Mouse (Mus musculus): ENCODE measurements around the gene Pnpla8. TPM values are rescaled to one million over a fixed set of nuclear protein-coding genes. Genes with fewer than 3 reads are reported as not detected.
"Not testable (repeated sequence)": the region's sequence is repeated elsewhere in the genome, so short reads cannot be mapped to it uniquely, and the experiment has no call there.

Gene Pnpla8
- total RNA-seq, 2 experiments from 2014 or later, result 105 to 118 TPM

GRCm38 (mm10) chr12:44268728-44269302 lies 47.6 kb downstream of the Pnpla8 start:
- intact Hi-C loops (cut with DNase I), result loop anchor here (2.0 kb wide), 1 partner anchor 60 kb away; no protein-coding TSS in a partner anchor
- DNase-seq, result peak; percentile 100

- peak; percentile 86 to 87 for DNase-seq
- intact Hi-C loops (cut with DNase I), result loop anchor here (2.0 kb wide), 1 partner anchor 61 kb away; no protein-coding TSS in a partner anchor
These were observed 48.2 kb downstream of the Pnpla8 start for GRCm38 (mm10) chr12:44269311-44269831.

- intact Hi-C loops (cut with DNase I), result no loop called here
- no peak for DNase-seq
These were observed 53.1 kb downstream of the Pnpla8 start for GRCm38 (mm10) chr12:44274125-44274835.

- intact Hi-C loops (cut with DNase I); DNase-seq: not testable (repeated sequence)
These were observed 59.0 kb downstream of the Pnpla8 start for GRCm38 (mm10) chr12:44280147-44280546.

DNA sequence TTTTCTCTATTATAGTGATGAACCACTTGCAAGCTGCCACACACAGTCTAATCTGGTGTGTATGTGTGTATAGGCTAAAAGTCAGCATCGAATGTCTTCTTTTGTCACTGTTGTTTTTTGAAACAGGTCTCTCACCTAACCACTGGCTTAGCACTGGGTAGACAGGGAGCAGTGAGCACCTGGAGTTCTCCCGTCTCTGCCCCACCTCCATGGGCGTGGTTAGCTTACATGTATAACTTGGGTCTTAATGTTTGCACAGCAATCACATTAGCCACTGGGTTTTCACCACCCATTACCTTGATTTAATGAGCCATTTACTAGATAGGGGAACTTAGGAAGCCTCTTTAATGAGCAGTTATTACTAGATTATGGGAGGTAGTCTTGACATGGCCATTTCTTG lies 60.4 kb downstream of the Pnpla8 start:
- DNase-seq, result no peak
- intact Hi-C loops (cut with DNase I), result no loop called here

GRCm38 (mm10) chr12:44283378-44283777 lies 62.2 kb downstream of the Pnpla8 start:
- peak; percentile 9 to 16 for DNase-seq
- intact Hi-C loops (cut with DNase I), result no loop called here

- intact Hi-C loops (cut with DNase I), result no loop called here
- DNase-seq, result no peak
These were observed 65.8 kb downstream of the Pnpla8 start for GRCm38 (mm10) chr12:44286992-44287391.

DNA sequence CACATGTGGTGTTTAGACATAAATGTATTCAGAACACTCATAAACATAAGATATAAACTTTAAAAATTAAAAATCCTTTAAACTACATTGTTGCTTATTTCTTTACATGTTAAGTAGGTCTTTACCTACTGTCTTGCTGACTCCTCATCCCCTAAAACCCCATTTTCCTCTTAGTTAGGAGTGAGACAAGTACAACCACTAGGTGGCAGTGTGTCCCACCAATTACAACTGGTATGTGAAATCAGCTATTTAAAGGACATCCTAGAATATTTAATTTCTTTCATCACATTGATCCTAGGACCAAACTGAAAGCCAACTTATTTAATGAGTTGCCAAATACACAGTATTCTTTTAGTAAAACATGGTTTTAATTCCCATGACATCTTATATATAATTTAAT lies 71.1 kb downstream of the Pnpla8 start:
- intact Hi-C loops (cut with DNase I), result loop anchor here (2.0 kb wide), 1 partner anchor 257 kb away; no protein-coding TSS in a partner anchor
- DNase-seq, result peak; percentile 50 to 78

DNA sequence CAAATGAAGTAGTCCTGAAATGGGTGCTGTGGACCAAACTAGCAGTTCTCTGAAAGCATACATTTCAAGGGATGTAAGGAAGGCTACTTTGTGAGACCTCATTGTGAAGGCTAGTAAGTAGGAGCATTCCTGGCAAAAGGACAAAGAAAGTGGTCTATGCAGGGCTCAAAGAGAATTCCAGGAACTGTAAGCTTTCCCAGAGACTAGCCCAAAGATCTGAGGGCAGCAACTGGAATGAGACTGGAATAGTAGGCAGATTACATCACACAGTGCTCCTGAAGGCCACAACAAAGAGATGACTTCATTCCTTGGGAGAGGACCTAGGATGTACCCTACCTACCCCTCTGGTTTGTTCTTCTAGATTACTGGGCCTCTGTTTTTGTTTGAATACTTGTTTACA lies 79.6 kb downstream of the Pnpla8 start:
- DNase-seq, result no peak

DNA sequence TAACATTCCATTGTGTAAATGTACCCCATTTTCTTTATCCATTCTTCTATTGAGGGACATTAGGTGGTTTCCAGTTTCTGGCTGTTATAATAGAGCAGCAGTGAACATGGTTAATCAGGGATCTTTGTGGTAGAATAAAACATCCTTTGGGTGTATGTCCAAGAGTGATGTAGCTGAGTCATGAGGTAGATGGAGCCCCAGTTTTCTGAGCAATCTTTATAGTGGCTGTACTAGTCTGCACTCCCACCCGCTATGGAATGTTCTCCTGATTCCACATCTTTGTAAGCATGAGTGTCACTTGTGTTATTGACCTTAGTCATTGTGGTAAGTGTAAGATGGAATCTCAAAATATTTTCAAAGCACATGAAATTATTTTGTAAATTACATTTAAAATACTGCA lies 82.8 kb downstream of the Pnpla8 start:
- no peak for DNase-seq

More for the DNA sequence above, 79.6 kb downstream of the Pnpla8 start:
- intact Hi-C loops (cut with DNase I), result no loop called here

GRCm38 (mm10) chr12:44304869-44305268 lies 83.7 kb downstream of the Pnpla8 start:
- DNase-seq, result no peak
- intact Hi-C loops (cut with DNase I), result no loop called here

More for the DNA sequence above, 82.8 kb downstream of the Pnpla8 start:
- intact Hi-C loops (cut with DNase I), result no loop called here

- no peak for DNase-seq
- intact Hi-C loops (cut with DNase I), result no loop called here
These were observed 87.1 kb downstream of the Pnpla8 start for GRCm38 (mm10) chr12:44308221-44308620.

DNA sequence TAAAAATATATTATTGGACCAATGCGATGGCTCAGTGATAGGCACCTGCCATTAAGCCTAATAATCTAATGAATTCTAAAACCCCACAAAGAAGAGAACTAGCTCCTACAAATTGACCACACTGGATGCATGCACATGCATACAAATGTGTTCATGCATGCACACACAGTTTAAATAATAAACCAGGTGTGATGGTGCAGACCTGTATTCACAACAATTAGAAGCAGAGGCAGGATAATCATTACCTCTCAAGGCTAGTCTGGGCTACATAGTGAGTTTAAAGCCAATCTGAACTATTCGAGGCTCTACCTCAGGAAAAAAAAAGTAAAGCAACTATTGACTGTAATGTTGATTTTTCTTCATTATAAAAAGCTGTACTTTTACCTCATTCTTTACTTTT lies 94.0 kb downstream of the Pnpla8 start:
- intact Hi-C loops (cut with DNase I), result no loop called here
- no peak for DNase-seq

DNA sequence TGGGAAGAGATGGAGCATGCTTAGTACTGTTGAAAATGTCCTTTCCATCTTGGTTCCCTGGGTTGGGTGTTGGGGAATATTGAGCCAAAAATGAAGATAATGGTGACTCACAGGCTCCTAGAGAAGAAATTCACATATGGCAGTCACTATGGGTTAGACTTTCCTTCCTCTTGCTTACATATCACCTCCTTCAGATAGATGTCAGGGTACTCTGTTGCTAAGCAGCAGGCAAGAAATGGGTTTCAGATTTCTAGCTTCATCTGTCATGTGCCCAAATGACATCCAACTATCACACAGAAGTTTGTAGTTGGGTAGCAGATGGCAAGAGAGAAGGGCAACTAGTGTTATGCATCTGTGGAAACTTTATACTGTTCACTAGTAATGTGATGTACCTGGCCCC lies 103.9 kb downstream of the Pnpla8 start:
- no peak for DNase-seq
- intact Hi-C loops (cut with DNase I), result no loop called here

- no peak for DNase-seq
- intact Hi-C loops (cut with DNase I), result no loop called here
These were observed 106.3 kb downstream of the Pnpla8 start for GRCm38 (mm10) chr12:44327452-44327851.

DNA sequence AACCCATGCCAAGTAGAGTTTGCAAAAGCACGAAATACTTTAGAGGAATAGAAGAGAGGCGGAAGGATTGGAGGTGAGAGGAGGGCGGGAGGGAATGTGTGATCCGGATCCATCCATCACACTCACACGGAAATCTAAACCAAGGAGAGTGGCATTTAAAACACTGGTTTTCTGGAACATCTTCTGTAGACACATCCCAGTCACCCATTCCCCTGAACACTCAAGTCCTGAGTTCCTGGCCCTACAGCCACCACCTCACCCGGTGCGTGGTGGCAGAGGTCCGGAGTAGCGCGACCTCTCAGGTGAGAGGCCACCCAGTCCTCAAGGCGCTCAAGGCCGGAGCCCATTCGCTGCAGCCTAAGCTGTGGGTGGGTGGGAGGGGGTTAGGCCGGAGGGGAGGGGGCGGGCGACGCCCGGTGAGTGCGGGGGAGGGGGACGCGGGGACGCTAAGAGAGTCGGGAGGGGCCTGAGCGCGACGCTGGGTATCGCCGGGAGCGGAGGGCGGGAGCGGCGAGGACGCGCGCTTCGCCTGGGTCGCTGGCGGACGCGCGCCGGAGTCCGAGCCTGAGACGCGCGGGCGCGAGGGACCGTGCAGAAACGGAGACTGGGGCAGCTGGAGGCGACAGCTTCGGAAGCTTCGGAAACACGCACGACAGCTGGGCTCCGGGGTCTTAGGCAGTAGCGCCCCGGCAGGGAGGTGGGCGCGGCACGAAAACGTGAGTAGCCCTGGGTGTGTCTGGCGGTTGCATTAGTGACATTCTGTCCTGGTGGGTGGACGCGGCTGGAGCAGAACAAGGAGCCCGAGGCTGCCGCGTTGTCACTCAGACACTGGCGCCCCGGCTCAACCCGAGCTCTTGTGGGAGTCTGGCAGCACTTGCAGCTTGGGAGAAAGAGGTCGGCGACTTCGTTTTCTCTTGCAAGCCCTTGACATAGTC lies 107.5 kb downstream of the Pnpla8 start, which contains the start of gene Nrcam:
Nrcam (plus strand) TSS at position 505 of the 935 bp plus-strand sequence.
- DNase-seq, result peak; percentile 38 to 43
- intact Hi-C loops (cut with DNase I), result no loop called here

DNA sequence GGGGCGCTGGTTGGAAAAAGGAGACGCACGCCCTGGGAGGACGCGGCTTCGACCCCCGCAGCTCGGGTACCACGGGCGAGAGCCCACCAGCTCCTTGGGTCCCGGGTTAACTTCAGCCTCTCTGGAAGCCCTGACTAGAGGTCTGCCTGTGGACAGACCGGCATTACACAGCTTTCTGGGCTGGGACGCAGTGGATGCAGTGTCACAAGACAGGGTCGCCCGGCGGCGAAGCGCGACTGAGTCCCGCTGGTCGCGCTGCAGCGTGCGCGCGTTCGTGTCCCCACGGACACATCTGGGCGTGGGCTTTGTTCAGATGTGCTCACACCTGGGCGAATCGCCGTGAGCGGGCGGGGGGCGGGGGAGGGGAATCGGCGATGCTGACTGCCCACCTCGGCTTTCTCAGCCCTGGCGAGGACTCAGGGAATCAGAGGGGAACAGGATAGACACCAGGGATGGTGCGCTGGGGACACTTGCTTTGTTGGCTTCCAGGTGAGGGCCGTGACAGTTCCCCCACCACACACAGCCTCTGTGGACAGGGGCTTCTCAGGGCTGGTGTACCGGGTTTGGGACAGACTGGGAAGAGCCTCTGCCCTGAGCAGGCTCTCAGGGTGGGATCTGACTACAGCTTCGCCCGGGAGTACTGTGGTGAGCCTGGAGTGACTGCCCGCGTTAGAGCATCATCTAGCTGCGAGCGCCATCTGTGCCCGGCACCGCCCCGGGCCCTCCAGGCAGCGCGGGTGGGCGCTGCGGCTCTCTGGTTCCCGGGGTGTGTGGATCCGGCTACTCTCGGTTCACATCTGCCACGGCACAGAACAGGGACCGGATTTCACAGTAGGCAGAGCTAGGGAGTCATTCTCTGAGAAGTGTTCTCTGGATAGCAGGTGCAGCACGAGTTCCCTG lies 108.4 kb downstream of the Pnpla8 start:
- intact Hi-C loops (cut with DNase I), result no loop called here
- no peak for DNase-seq

DNA sequence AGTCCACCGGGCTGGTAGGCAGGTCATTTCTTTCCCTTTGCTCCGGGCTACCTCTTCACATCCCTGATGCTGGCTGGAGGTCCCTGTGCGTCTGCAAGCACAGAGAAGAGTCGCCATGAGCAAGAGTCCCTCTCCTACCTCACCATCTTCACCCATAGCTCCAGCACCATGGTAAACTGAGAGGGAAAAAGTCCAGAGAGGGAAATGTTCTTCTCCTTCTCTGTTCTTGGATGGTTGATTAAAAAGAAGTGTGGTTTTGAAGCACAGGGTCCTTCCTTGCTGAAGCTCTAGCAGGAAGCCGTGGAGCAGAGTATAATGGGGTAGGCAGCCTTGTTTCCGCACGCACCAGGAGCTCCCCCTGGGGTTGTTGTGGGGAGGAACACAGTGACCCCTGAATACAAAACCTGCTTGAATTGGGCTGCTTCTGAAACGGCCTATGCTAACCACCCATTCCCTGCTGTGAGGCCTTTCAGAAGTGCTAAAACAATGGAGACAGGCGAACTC lies 109.1 kb downstream of the Pnpla8 start:
- DNase-seq, result no peak
- intact Hi-C loops (cut with DNase I), result no loop called here

DNA sequence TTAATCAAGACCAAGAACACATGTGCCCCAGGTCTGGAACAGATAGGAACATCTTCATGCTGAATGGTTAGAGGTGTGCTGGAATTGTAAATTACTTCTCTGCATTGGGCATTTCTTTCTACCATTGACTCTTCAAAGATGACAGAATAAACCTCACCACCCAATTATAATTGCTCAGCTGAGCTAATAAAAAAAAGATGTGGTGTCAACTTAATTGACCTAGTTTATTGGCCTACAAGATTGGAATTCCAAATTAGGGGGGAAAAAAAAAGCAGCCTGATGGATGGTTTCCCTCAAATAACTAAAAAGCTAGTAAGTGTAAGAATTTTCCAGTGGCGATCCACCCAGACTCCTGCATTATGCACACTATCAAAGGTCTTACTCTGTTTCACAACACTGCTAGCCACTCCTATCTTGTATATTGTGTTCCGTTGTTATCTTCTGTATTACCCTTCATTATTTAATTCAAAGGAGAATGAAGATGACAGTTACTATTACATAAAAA lies 116.0 kb downstream of the Pnpla8 start:
- intact Hi-C loops (cut with DNase I), result no loop called here
- DNase-seq, result no peak

Data from heart, postnatal 10 days (tissue).